Comparison of ENCODE assay signal across 15 mouse cellular contexts in genomic region chr3:146901729-146902128, GRCm38 (mm10). TPM values are rescaled to one million over a fixed set of nuclear protein-coding genes. Genes with fewer than 3 reads are reported as not detected.
"Had no signal": no experiment of that assay in that cellular context is flagged by ENCODE, and none has a peak within 500 bp of the region (broad histone marks: within the 10 kb centered on the region; RNA-seq: fewer than 3 reads in every experiment).

No protein-coding gene starts in this region.

- DNase-seq: kidney, adult 2 months; kidney, postnatal 25 days; layer of hippocampus, adult 9-11 months; layer of hippocampus, postnatal 36 days; lung, embryonic 14.5 days; lung, postnatal 10 days; right cerebral cortex, adult 18-20 months; right cerebral cortex, postnatal 25 days; thymus, postnatal 4 days had no signal

- H3K27me3 ChIP-seq: kidney, embryonic 15.5 days; limb, embryonic 15.5 days; liver, embryonic 12.5 days; megakaryocyte, embryonic 14.5 days; midbrain, embryonic 12.5 days had no signal

- H3K4me1 ChIP-seq: kidney, embryonic 15.5 days; limb, embryonic 15.5 days; liver, embryonic 12.5 days; megakaryocyte, embryonic 14.5 days; midbrain, embryonic 12.5 days had no signal

- ATAC-seq: liver, embryonic 12.5 days had no signal

- H3K27ac ChIP-seq: kidney, embryonic 15.5 days; limb, embryonic 15.5 days; liver, embryonic 12.5 days; macrophage; midbrain, embryonic 12.5 days had no signal

- H3K36me3 ChIP-seq: kidney, embryonic 15.5 days; limb, embryonic 15.5 days; liver, embryonic 12.5 days; midbrain, embryonic 12.5 days had no signal

- H3K4me2 ChIP-seq: kidney, embryonic 15.5 days; limb, embryonic 15.5 days; liver, embryonic 12.5 days; lung, embryonic 14.5 days; midbrain, embryonic 12.5 days had no signal

- H3K9me3 ChIP-seq: kidney, embryonic 15.5 days; limb, embryonic 15.5 days; liver, embryonic 12.5 days; megakaryocyte, embryonic 14.5 days; midbrain, embryonic 12.5 days had no signal

- H3K9ac ChIP-seq: kidney, embryonic 15.5 days; limb, embryonic 15.5 days; liver, embryonic 12.5 days; lung, embryonic 14.5 days; midbrain, embryonic 12.5 days had no signal

- H3K4me3 ChIP-seq: kidney, embryonic 15.5 days; limb, embryonic 15.5 days; liver, embryonic 12.5 days; megakaryocyte, embryonic 14.5 days; midbrain, embryonic 12.5 days had no signal

RNA-seq across cellular contexts. Expression of gene Ttll7, which starts 49.6 kb away (rescaled TPM):
- polyA plus RNA-seq: macrophage had no signal
